Mouse (Mus musculus): ENCODE results near the gene Shoc2. TPM values are rescaled to one million over a fixed set of nuclear protein-coding genes. Genes with fewer than 3 reads are reported as not detected.
A peak's percentile ranks its signal among the peaks of the same experiment; 100 is the strongest.

Gene Shoc2
- polyA plus RNA-seq, 1 experiment, result 49.0 TPM

DNA sequence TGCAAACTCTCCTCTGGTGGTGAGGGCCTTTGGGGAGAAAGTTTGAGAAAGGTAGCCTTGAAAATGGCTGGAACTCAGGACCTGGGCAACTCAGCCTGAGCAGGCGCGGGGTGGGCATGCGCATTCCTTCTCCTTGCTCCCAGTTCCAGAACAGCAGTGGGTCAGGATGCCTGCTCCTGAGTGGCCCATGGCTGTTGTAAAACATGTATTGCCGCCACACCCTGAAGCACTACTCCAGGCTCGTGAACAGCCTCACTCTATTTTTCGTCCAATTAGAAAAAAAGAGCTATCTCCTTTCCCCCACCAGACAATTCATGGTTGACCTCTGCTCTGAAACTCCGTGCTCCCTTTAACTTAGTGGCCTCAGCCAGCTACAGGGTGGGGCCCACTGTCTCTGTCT lies 124.3 kb downstream of the Shoc2 start:
- TF ChIP-seq POLR2A (IDR thresholded peaks at IDR 0.05; ENCODE audit: borderline replicate concordance, extremely low read depth, insufficient read depth, insufficient read length, poor library complexity, severe bottlenecking) (no peak), CTCF (IDR thresholded peaks at IDR 0.05; ENCODE audit: borderline replicate concordance, extremely low read depth, insufficient read depth, insufficient read length) (no peak)
- DNase-seq (ENCODE audit: low read depth), result no peak

DNA sequence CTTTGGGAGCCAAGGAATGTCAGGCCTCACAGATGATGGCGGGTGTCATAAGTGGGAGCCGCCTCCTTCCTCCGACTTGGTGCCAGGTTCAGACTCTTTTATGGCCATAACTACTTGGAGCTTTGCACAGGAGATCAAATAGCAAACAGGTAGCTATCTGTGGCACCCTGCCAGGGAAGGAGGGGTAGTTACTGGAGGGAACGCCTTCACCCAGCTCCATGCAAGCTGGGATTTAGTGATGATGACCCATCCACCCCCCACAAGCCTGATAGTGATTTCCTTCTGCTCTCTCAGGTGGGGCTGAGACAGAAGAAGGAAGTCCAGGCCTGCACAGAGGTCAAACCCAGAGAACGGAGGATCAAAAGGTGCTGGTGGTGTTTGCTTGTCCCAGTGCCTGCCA lies 126.4 kb downstream of the Shoc2 start:
- DNase-seq (ENCODE audit: low read depth), result no peak
- TF ChIP-seq POLR2A (IDR thresholded peaks at IDR 0.05; ENCODE audit: borderline replicate concordance, extremely low read depth, insufficient read depth, insufficient read length, poor library complexity, severe bottlenecking) (no peak), CTCF (IDR thresholded peaks at IDR 0.05; ENCODE audit: borderline replicate concordance, extremely low read depth, insufficient read depth, insufficient read length) (no peak)

DNA sequence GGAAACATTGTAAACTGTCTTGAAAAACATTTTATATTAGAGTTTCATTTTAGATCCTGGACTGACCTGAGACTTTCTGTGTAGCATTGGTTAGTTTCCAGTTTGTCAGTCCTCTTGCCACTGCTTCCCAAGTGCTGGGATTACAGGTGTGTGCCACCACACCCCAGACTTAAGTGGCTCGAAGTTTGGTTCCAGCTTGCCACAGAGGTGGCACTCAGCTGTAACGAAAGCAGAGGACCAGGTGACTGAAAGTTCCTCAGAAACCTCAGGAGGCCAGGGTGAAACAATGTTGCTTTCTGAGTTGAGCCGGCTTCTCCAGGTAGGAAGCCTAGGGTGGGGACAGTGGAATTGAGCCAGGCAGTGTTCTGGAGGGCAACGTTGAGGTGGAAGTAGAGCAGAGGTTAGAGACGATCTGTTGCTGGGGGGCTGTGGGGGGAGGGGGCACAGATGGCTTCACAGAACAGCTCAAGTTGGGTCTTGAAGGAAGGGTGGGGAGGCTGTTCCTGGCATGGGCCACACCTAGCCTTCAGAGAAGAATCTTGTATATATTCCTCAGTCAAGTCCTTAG lies 128.2 kb downstream of the Shoc2 start:
- no peak for TF ChIP-seq CTCF (IDR thresholded peaks at IDR 0.05; ENCODE audit: borderline replicate concordance, extremely low read depth, insufficient read depth, insufficient read length)
- no peak for TF ChIP-seq POLR2A (IDR thresholded peaks at IDR 0.05; ENCODE audit: borderline replicate concordance, extremely low read depth, insufficient read depth, insufficient read length, poor library complexity, severe bottlenecking)
- DNase-seq (ENCODE audit: low read depth), result no peak

DNA sequence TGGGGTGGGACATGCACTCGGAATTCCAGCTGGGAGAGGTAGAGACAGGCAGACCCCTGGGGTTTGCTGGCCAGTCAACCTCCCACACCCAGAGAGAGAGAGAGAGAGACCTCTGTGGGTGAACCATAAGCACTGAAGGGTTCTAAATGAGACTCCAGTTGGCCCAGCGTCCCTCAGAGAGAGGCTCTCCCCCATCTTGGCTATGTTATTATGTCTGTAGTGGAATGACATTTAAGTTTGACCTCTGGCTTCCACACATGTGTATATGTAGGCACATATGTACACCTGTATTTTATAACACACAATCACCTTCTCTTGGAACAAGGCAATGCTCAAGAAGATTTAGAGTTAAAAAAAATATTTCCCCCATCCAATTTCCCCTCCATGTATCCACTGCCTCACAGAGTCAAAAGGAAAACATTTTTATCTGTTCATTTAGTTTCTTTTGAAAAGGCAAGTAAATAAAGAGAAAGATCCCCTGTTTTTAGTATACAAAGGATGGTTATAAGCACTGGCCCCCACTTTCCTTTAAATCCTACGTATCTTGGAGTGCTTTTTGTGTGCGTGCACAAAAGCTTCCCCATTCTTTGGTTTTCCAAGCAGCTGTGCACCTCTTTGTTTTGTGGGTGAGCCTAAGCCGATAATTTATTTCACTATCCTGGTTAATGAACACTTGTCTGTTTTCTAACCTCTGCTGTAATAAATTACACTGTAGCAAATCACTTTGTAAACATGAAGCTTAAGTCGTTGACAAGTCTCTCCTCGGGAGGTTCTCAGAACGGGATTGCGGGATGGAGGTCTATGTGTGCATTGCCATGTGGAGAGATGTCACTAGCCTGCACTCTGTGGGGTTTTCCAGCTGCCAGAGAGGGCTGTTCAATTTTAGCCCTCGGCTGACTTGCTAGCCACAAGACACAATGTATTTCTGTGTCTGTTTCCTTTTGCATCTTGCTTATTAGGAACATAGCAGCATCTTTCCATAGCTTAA lies 132.6 kb downstream of the Shoc2 start:
- peak; percentile 36 for DNase-seq (ENCODE audit: low read depth)
- no peak for TF ChIP-seq CTCF (IDR thresholded peaks at IDR 0.05; ENCODE audit: borderline replicate concordance, extremely low read depth, insufficient read depth, insufficient read length)
- TF ChIP-seq POLR2A (IDR thresholded peaks at IDR 0.05; ENCODE audit: borderline replicate concordance, extremely low read depth, insufficient read depth, insufficient read length, poor library complexity, severe bottlenecking), result no peak

DNA sequence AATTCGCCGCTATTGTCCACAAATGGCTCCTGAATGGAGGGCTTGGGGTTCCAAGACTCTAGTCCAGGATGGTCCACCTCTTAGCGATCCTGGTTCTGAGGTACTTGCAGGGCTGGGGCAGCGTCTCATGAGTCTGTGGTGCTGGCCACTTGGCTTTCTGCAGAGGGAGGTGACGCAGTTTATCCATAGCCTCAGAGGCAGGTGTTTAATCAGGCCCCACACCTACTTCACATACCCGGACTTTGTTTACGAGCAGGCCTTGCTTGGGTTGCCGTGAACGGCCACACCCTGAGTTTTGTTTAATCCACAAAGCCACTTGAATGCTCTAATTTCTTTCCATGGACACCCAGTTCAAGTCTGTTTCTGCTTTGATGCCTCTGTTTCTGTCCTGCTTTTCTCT lies 137.2 kb downstream of the Shoc2 start:
- TF ChIP-seq CTCF (IDR thresholded peaks at IDR 0.05; ENCODE audit: borderline replicate concordance, extremely low read depth, insufficient read depth, insufficient read length), result no peak
- TF ChIP-seq POLR2A (IDR thresholded peaks at IDR 0.05; ENCODE audit: borderline replicate concordance, extremely low read depth, insufficient read depth, insufficient read length, poor library complexity, severe bottlenecking), result no peak
- DNase-seq (ENCODE audit: low read depth), result no peak

- no peak for DNase-seq (ENCODE audit: low read depth)
- no peak for TF ChIP-seq CTCF (IDR thresholded peaks at IDR 0.05; ENCODE audit: borderline replicate concordance, extremely low read depth, insufficient read depth, insufficient read length)
- no peak for TF ChIP-seq POLR2A (IDR thresholded peaks at IDR 0.05; ENCODE audit: borderline replicate concordance, extremely low read depth, insufficient read depth, insufficient read length, poor library complexity, severe bottlenecking)
Observed at GRCm38 (mm10) chr19:54081716-54082165, 137.6 kb downstream of the Shoc2 start.

Other genes with a start within 250 kb of the Shoc2 start
- 23.0 and 30.8 TPM in 2 replicates for gene Pdcd4, start 52.1 kb upstream of the Shoc2 start, polyA plus RNA-seq (2012; rRNA removed)
- 83.5 and 89.9 TPM in 2 replicates for gene Bbip1, start 321 bp downstream of the Shoc2 start, polyA plus RNA-seq (2012; rRNA removed)
- 11.4 and 19.0 TPM in 2 replicates for gene Adra2a, start 99.8 kb downstream of the Shoc2 start, polyA plus RNA-seq (2012; rRNA removed)